Mouse (Mus musculus) myocyte (in vitro differentiated cells): Measurements from ENCODE around the gene Clec2e. TPM values are rescaled to one million over a fixed set of nuclear protein-coding genes. Genes with fewer than 3 reads are reported as not detected.
"Not testable (repeated sequence)": the region's sequence is repeated elsewhere in the genome, so short reads cannot be mapped to it uniquely, and the experiment has no call there.

Experiments
- H3K27me3 ChIP-seq: one replicate; pipeline ENCODE4 v1.6.1; 2011; ENCODE audit not compliant: control insufficient read depth, insufficient read depth, insufficient read length
- H3K36me3 ChIP-seq: one replicate; pipeline ENCODE4 v1.6.1; 2011; ENCODE audit not compliant: control insufficient read depth, insufficient read depth
- H3K4me2 ChIP-seq: one replicate; pipeline ENCODE4 v1.6.1; 2011; ENCODE audit warnings: low read depth, control low read depth
- H3K4me3 ChIP-seq: one replicate; pipeline ENCODE4 v1.5.1; 2011; ENCODE audit warnings: mild to moderate bottlenecking, control low read depth, moderate library complexity
- H3K79me2 ChIP-seq: one replicate; pipeline ENCODE4 v1.6.1; 2011; ENCODE audit not compliant: control insufficient read depth, insufficient read depth
- H3ac ChIP-seq: one replicate; pipeline ENCODE4 v1.6.1; 2011; ENCODE audit not compliant: control insufficient read depth, insufficient read length
- CEBPB ChIP-seq: IDR thresholded peaks from 2 replicates; pipeline ENCODE4 v1.6.1; 2011; ENCODE audit warnings: mild to moderate bottlenecking, moderate library complexity; ENCODE audit not compliant: poor library complexity, insufficient read depth, severe bottlenecking
- E2F4 ChIP-seq: IDR thresholded peaks from one replicate; pipeline ENCODE4 v1.6.1; 2011; ENCODE audit warnings: mild to moderate bottlenecking, control low read depth, moderate library complexity; ENCODE audit not compliant: insufficient read depth
- MAX ChIP-seq: IDR thresholded peaks from one replicate; pipeline ENCODE4 v1.6.1; 2011; ENCODE audit warnings: low read depth, mild to moderate bottlenecking, control low read depth
- MYOD1 ChIP-seq, 3 experiments: IDR thresholded peaks; one replicate each; pipeline ENCODE4 v1.6.1; 2011; ENCODE audit warnings: control low read depth in 2 of 3, low read depth in 2 of 3, mild to moderate bottlenecking in 2 of 3, moderate library complexity in 1 of 3; ENCODE audit not compliant: insufficient read length in 2 of 3, control insufficient read depth in 1 of 3
- MYOG ChIP-seq, 3 experiments: IDR thresholded peaks; one replicate each; pipeline ENCODE4 v1.6.1; 2011; ENCODE audit warnings: control low read depth in 2 of 3, low read depth in 2 of 3, mild to moderate bottlenecking in 2 of 3; ENCODE audit not compliant: insufficient read length in 2 of 3, control insufficient read depth in 1 of 3, insufficient read depth in 1 of 3
- POLR2A ChIP-seq: IDR thresholded peaks from one replicate; pipeline ENCODE4 v1.6.1; 2011; ENCODE audit warnings: low read depth, mild to moderate bottlenecking, control low read depth, moderate library complexity; ENCODE audit not compliant: insufficient read length
- POLR2AphosphoS2 ChIP-seq: IDR thresholded peaks from one replicate; pipeline ENCODE4 v1.6.1; 2011; ENCODE audit warnings: low read depth, control low read depth; ENCODE audit not compliant: insufficient read length
- REST ChIP-seq: IDR thresholded peaks from one replicate; pipeline ENCODE4 v1.6.1; 2011; ENCODE audit warnings: mild to moderate bottlenecking, control low read depth, moderate library complexity; ENCODE audit not compliant: insufficient read depth, insufficient read length
- SRF ChIP-seq: IDR thresholded peaks from one replicate; pipeline ENCODE4 v1.6.1; 2011; ENCODE audit warnings: low read depth; ENCODE audit not compliant: control insufficient read depth, insufficient read length
- TCF12 ChIP-seq: IDR thresholded peaks from one replicate; pipeline ENCODE4 v1.6.1; 2011; ENCODE audit warnings: mild to moderate bottlenecking, control low read depth; ENCODE audit not compliant: poor library complexity, insufficient read depth, severe bottlenecking
- TCF3 ChIP-seq: IDR thresholded peaks from one replicate; pipeline ENCODE4 v1.6.1; 2011; ENCODE audit warnings: low read depth, control low read depth; ENCODE audit not compliant: insufficient read length
- USF1 ChIP-seq: IDR thresholded peaks from one replicate; pipeline ENCODE4 v1.6.1; 2011; ENCODE audit warnings: low read depth, mild to moderate bottlenecking, control low read depth, moderate library complexity
- polyA plus RNA-seq: library from polyadenylated mRNA; unstranded; fragments of >200 nt; fragmentation: generic; extraction: Trizol; gene quantifications from one replicate; pipeline ENCODE4 v1.2.1, GENCODE M21; 2012; ENCODE audit warnings: missing spikeins

Gene Clec2e
- polyA plus RNA-seq, 1 experiment, result not detected

- H3K36me3 ChIP-seq, result no peaks in the 10 kb centered on the region
- no peak overlapping the region for H3K4me2 ChIP-seq
- no peak overlapping the region for H3ac ChIP-seq
- no peak overlapping the region for H3K4me3 ChIP-seq
- TF ChIP-seq MYOG (IDR thresholded peaks at IDR 0.05; ENCODE audit: control insufficient read depth in 1 of 3, insufficient read depth in 1 of 3, insufficient read length in 2 of 3, low read depth in 2 of 3) (no peak), REST (no peak), SRF (no peak), POLR2A (no peak)
- H3K79me2 ChIP-seq, result no peaks in the 10 kb centered on the region
- H3K27me3 ChIP-seq, result no peaks in the 10 kb centered on the region
Measured at GRCm38 (mm10) chr6:129088161-129088560, 12.6 kb downstream of the Clec2e start.

GRCm38 (mm10) chr6:129086031-129086430 lies 14.7 kb downstream of the Clec2e start:
- H3K4me2 ChIP-seq, H3ac ChIP-seq, H3K36me3 ChIP-seq, H3K27me3 ChIP-seq, H3K79me2 ChIP-seq, H3K4me3 ChIP-seq: not testable (repeated sequence)

GRCm38 (mm10) chr6:129085098-129085497 lies 15.6 kb downstream of the Clec2e start:
- H3K79me2 ChIP-seq, result no peaks in the 10 kb centered on the region
- no peak overlapping the region for H3K4me2 ChIP-seq
- H3K36me3 ChIP-seq, result no peaks in the 10 kb centered on the region
- no peak overlapping the region for H3K4me3 ChIP-seq
- no peaks in the 10 kb centered on the region for H3K27me3 ChIP-seq
- no peak for TF ChIP-seq TCF3
- TF ChIP-seq E2F4, result no peak
- no peak for TF ChIP-seq POLR2AphosphoS2
- TF ChIP-seq SRF, result no peak
- TF ChIP-seq CEBPB, result no peak
- no peak for TF ChIP-seq USF1
- no peak for TF ChIP-seq MAX
- TF ChIP-seq MYOG (IDR thresholded peaks at IDR 0.05; ENCODE audit: control insufficient read depth in 1 of 3, insufficient read depth in 1 of 3, insufficient read length in 2 of 3, low read depth in 2 of 3), result no peak
- TF ChIP-seq MYOD1 (IDR thresholded peaks at IDR 0.05; ENCODE audit: control insufficient read depth in 1 of 3, insufficient read length in 2 of 3, low read depth in 2 of 3), result no peak
- TF ChIP-seq REST, result no peak
- no peak for TF ChIP-seq POLR2A
- no peak for TF ChIP-seq TCF12
- no peak overlapping the region for H3ac ChIP-seq

- H3ac ChIP-seq, result no peak overlapping the region
- no peak overlapping the region for H3K4me2 ChIP-seq
- no peak overlapping the region for H3K4me3 ChIP-seq
- no peaks in the 10 kb centered on the region for H3K36me3 ChIP-seq
- no peaks in the 10 kb centered on the region for H3K27me3 ChIP-seq
- no peaks in the 10 kb centered on the region for H3K79me2 ChIP-seq
- TF ChIP-seq TCF3 (no peak), USF1 (no peak), MYOD1 (IDR thresholded peaks at IDR 0.05; ENCODE audit: control insufficient read depth in 1 of 3, insufficient read length in 2 of 3, low read depth in 2 of 3) (no peak), TCF12 (no peak), MAX (no peak), POLR2AphosphoS2 (no peak), POLR2A (no peak), REST (no peak), CEBPB (no peak), E2F4 (no peak), SRF (no peak), MYOG (IDR thresholded peaks at IDR 0.05; ENCODE audit: control insufficient read depth in 1 of 3, insufficient read depth in 1 of 3, insufficient read length in 2 of 3, low read depth in 2 of 3) (no peak)
Measured at GRCm38 (mm10) chr6:129066986-129067385, 33.7 kb downstream of the Clec2e start.

GRCm38 (mm10) chr6:129066530-129066929 lies 34.2 kb downstream of the Clec2e start:
- H3ac ChIP-seq, result no peak overlapping the region
- H3K79me2 ChIP-seq, result no peaks in the 10 kb centered on the region
- TF ChIP-seq REST (no peak), MYOD1 (IDR thresholded peaks at IDR 0.05; ENCODE audit: control insufficient read depth in 1 of 3, insufficient read length in 2 of 3, low read depth in 2 of 3) (no peak), SRF (no peak), MAX (no peak), TCF12 (no peak), POLR2AphosphoS2 (no peak), USF1 (no peak), TCF3 (no peak), MYOG (IDR thresholded peaks at IDR 0.05; ENCODE audit: control insufficient read depth in 1 of 3, insufficient read depth in 1 of 3, insufficient read length in 2 of 3, low read depth in 2 of 3) (no peak), POLR2A (no peak), E2F4 (no peak), CEBPB (no peak)
- H3K4me2 ChIP-seq, result no peak overlapping the region
- no peak overlapping the region for H3K4me3 ChIP-seq
- H3K36me3 ChIP-seq, result no peaks in the 10 kb centered on the region
- no peaks in the 10 kb centered on the region for H3K27me3 ChIP-seq
